Mouse (Mus musculus): ENCODE data around the gene Podnl1. TPM values are rescaled to one million over a fixed set of nuclear protein-coding genes. Genes with fewer than 3 reads are reported as not detected.

Podnl1 gene
- polyA plus RNA-seq, 2 experiments: 0.04 TPM; not detected in 1

DNA sequence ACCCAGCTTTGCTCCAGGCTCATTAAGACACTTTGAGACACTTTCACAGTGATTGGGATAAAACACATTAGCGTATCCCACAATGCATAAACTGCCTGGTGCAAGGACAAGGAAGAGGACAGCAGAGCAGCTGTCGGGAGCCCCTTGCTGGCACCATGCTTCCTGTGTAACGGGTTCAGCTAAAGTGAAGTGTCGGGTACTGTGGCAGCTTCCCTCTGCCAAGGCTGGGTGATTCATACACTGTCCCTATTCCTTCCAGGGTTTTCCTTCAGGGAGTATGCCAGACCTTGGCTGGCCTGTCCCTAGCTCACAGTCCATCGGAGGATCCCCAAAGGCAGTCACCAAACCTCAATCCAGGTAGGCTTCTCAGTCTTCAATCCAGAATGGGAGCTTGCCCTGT, 44.3 kb downstream of the Podnl1 start:
- Histone ChIP-seq H3K27me3 (ENCODE audit: control insufficient read depth, insufficient read depth, low read length) (no peaks in the 10 kb centered on the region), H3K4me3 (ENCODE audit: insufficient read depth in 1 of 2, low read depth in 2 of 2, low read length in 2 of 2) (no peak overlapping the region), H3K36me3 (replicated peaks; ENCODE audit: control insufficient read depth, insufficient read depth, low read depth) (no peaks in the 10 kb centered on the region), H3K9me3 (ENCODE audit: control insufficient read depth, low read length) (no peaks in the 10 kb centered on the region), H3K27ac (no peak overlapping the region), H3K4me1 (replicated peaks; ENCODE audit: control insufficient read depth in 2 of 2, insufficient read depth in 2 of 2, low read length in 1 of 2) (no peaks in the 10 kb centered on the region; a peak in 1 of 4 replicates), H3K9ac (replicated peaks) (no peak overlapping the region), H3K4me2 (ENCODE audit: low read depth) (no peak overlapping the region)
- ATAC-seq (ENCODE audit: insufficient read depth) (no peak), DNase-seq (ENCODE audit: low read depth in 3 of 3, low spot score in 3 of 3) (no peak)
- WGBS (ENCODE audit: insufficient replicate concordance): 59% methylated on average over 5 of the region's 5 CpGs
- TF ChIP-seq EP300 (IDR thresholded peaks at IDR 0.05; ENCODE audit: low read depth) (no peak), CTCF (IDR thresholded peaks at IDR 0.05; ENCODE audit: low read depth) (no peak)

DNA sequence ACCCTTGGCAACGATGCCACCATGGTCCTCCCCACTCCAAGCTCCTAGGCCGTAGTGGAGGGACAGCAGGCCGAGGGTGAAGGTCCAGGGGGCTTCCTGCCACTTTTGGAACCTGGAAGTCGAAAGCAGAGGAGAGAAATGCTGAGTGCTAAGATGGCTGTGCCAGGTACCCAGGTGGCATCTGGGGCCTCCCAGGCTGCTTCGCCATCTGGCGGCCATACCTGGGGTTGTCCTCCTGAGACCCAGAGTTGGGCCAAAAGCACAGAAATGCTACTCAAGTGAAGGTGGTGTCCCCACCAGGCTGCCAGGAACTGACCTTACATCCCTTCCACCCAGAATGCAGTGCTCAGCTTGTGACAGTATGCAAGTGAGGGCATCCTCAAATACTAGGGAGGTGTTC, 48.1 kb downstream of the Podnl1 start:
- no peak for ATAC-seq (ENCODE audit: insufficient read depth)
- no peak overlapping the region for H3K27ac ChIP-seq
- TF ChIP-seq EP300 (IDR thresholded peaks at IDR 0.05; ENCODE audit: low read depth) (no peak), CTCF (IDR thresholded peaks at IDR 0.05; ENCODE audit: low read depth) (peak; percentile 60)
- no peaks in the 10 kb centered on the region for H3K27me3 ChIP-seq (ENCODE audit: control insufficient read depth, insufficient read depth, low read length)
- no peaks in the 10 kb centered on the region for H3K36me3 ChIP-seq (replicated peaks; ENCODE audit: control insufficient read depth, insufficient read depth, low read depth)
- H3K9me3 ChIP-seq (ENCODE audit: control insufficient read depth, low read length): no peaks in the 10 kb centered on the region
- no peaks in the 10 kb centered on the region for H3K4me1 ChIP-seq (replicated peaks; ENCODE audit: control insufficient read depth in 2 of 2, insufficient read depth in 2 of 2, low read length in 1 of 2)
- WGBS (ENCODE audit: insufficient replicate concordance): 62% methylated on average over 6 of the region's 6 CpGs
- no peak overlapping the region for H3K4me3 ChIP-seq (ENCODE audit: insufficient read depth in 1 of 2, low read depth in 2 of 2, low read length in 2 of 2)
- no peak overlapping the region for H3K9ac ChIP-seq (replicated peaks)
- H3K4me2 ChIP-seq (ENCODE audit: low read depth): no peak overlapping the region
- no peak for DNase-seq (ENCODE audit: low read depth in 3 of 3, low spot score in 3 of 3)

DNA sequence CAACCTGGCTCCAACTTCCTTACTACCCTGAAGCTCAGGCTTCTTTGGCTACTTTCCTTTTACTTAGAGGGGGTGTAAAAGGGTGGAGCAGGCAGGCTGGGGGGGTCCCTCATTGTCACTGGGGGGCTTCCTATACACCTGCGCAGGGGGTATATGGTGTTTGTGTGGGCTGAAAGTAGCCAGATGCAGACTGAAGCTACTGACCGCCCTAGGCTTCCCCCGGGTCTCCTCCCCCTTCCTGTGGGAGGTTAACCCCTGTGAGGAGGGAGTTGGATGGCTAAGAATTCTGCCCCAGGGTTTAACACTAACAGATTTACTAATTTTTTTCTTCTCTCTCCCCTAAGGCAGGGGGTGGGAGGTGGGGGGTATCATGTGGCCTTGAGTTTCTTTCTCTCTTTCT, 50.8 kb downstream of the Podnl1 start:
- TF ChIP-seq CTCF (IDR thresholded peaks at IDR 0.05; ENCODE audit: low read depth) (no peak), EP300 (IDR thresholded peaks at IDR 0.05; ENCODE audit: low read depth) (no peak)
- H3K4me2 ChIP-seq (ENCODE audit: low read depth): no peak overlapping the region
- H3K36me3 ChIP-seq (replicated peaks; ENCODE audit: control insufficient read depth, insufficient read depth, low read depth): no peaks in the 10 kb centered on the region
- ATAC-seq (ENCODE audit: insufficient read depth): no peak
- WGBS (ENCODE audit: insufficient replicate concordance): 18% methylated on average over 3 of the region's 3 CpGs
- H3K4me1 ChIP-seq (replicated peaks; ENCODE audit: control insufficient read depth in 2 of 2, insufficient read depth in 2 of 2, low read length in 1 of 2): peaks cover 0 to 6% of the 10 kb centered on the region in 2 experiments; a peak in 2 of 4 replicates
- no peak overlapping the region for H3K4me3 ChIP-seq (ENCODE audit: insufficient read depth in 1 of 2, low read depth in 2 of 2, low read length in 2 of 2)
- no peaks in the 10 kb centered on the region for H3K9me3 ChIP-seq (ENCODE audit: control insufficient read depth, low read length)
- DNase-seq (ENCODE audit: low read depth in 3 of 3, low spot score in 3 of 3): no peak
- H3K9ac ChIP-seq (replicated peaks): no peak overlapping the region
- no peaks in the 10 kb centered on the region for H3K27me3 ChIP-seq (ENCODE audit: control insufficient read depth, insufficient read depth, low read length)
- no peak overlapping the region for H3K27ac ChIP-seq

DNA sequence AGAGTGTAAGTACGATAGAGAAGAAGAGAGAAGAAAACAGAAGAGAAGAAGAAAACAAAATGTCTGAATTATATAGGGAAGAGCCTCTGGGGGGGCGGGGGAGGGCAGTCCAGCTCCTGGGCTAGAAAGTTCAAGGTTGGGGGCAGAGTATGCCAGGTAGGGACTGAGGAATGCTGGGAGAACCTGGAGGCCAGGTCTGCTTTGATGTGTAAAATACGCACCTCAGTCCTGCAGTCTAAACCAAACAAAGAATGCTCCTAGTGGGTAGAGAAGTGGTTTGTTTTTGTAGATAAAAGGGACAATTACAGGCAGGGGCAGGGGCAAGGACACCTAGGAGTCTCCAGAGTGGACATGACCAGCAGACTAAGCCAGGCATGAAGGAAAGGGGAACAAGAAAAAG, 51.6 kb downstream of the Podnl1 start:
- Histone ChIP-seq H3K4me2 (ENCODE audit: low read depth) (no peak overlapping the region), H3K4me1 (replicated peaks; ENCODE audit: control insufficient read depth in 2 of 2, insufficient read depth in 2 of 2, low read length in 1 of 2) (peaks cover 0 to 6% of the 10 kb centered on the region in 2 experiments; a peak in 2 of 4 replicates), H3K27me3 (ENCODE audit: control insufficient read depth, insufficient read depth, low read length) (no peaks in the 10 kb centered on the region), H3K9me3 (ENCODE audit: control insufficient read depth, low read length) (no peaks in the 10 kb centered on the region), H3K27ac (no peak overlapping the region), H3K36me3 (replicated peaks; ENCODE audit: control insufficient read depth, insufficient read depth, low read depth) (no peaks in the 10 kb centered on the region), H3K9ac (replicated peaks) (no peak overlapping the region), H3K4me3 (ENCODE audit: insufficient read depth in 1 of 2, low read depth in 2 of 2, low read length in 2 of 2) (no peak overlapping the region)
- TF ChIP-seq EP300 (IDR thresholded peaks at IDR 0.05; ENCODE audit: low read depth) (no peak), CTCF (IDR thresholded peaks at IDR 0.05; ENCODE audit: low read depth) (no peak)
- DNase-seq (ENCODE audit: low read depth in 3 of 3, low spot score in 3 of 3): no peak
- WGBS (ENCODE audit: insufficient replicate concordance): 62% methylated on average over 3 of the region's 3 CpGs
- ATAC-seq (ENCODE audit: insufficient read depth): no peak

- H3K9me3 ChIP-seq (ENCODE audit: control insufficient read depth, low read length): no peaks in the 10 kb centered on the region
- H3K4me1 ChIP-seq (replicated peaks; ENCODE audit: control insufficient read depth in 2 of 2, insufficient read depth in 2 of 2, low read length in 1 of 2): peaks cover 0 to 11% of the 10 kb centered on the region in 2 experiments; a peak in 2 of 4 replicates
- no peak for DNase-seq (ENCODE audit: low read depth in 3 of 3, low spot score in 3 of 3)
- 72% methylated on average over 8 of the region's 8 CpGs for WGBS (ENCODE audit: insufficient replicate concordance)
- TF ChIP-seq CTCF (IDR thresholded peaks at IDR 0.05; ENCODE audit: low read depth) (no peak), EP300 (IDR thresholded peaks at IDR 0.05; ENCODE audit: low read depth) (no peak)
- H3K36me3 ChIP-seq (replicated peaks; ENCODE audit: control insufficient read depth, insufficient read depth, low read depth): no peaks in the 10 kb centered on the region
- no peak overlapping the region for H3K4me2 ChIP-seq (ENCODE audit: low read depth)
- H3K9ac ChIP-seq (replicated peaks): no peak overlapping the region
- no peak for ATAC-seq (ENCODE audit: insufficient read depth)
- peaks cover 10% of the 10 kb centered on the region for H3K27me3 ChIP-seq (ENCODE audit: control insufficient read depth, insufficient read depth, low read length)
- H3K27ac ChIP-seq: no peak overlapping the region
- H3K4me3 ChIP-seq (ENCODE audit: insufficient read depth in 1 of 2, low read depth in 2 of 2, low read length in 2 of 2): no peak overlapping the region
Measured at GRCm38 (mm10) chr8:84178592-84178991, 52.8 kb downstream of the Podnl1 start.

Data from liver, embryonic 14.5 days (tissue).